Mouse (Mus musculus) forebrain, embryonic 12.5 days (tissue): ENCODE measurements at regions not wholly inside any gene's neighbourhood (a gene's known extent, or its start where the extent isn't known, plus 50 kb on each side); places are given as distances from the start of the nearest gene placed in this dataset.

ENCODE experiments used
- ATAC-seq: fragments of 200-750 bp; cut with Nextera tagmentation; 2 replicates; pipeline ENCODE4 v1.8.0; 2017; ENCODE audit warnings: moderate TSS enrichment; ENCODE audit not compliant: low FRiP score
- H3K27ac ChIP-seq: fragments of 300-500 bp; sonication (generic); 2 replicates; pipeline ENCODE4 v1.5.1; 2016; ENCODE audit warnings: mild to moderate bottlenecking
- H3K27me3 ChIP-seq: fragments of 300-500 bp; sonication (generic); 2 replicates; pipeline ENCODE4 v1.6.1; 2016; ENCODE audit warnings: mild to moderate bottlenecking
- H3K36me3 ChIP-seq: fragments of 300-500 bp; sonication (generic); replicated peaks from 2 replicates; pipeline ENCODE4 v1.6.1; 2016; ENCODE audit warnings: mild to moderate bottlenecking
- H3K4me1 ChIP-seq: fragments of 300-500 bp; sonication (generic); 2 replicates; pipeline ENCODE4 v1.6.1; 2016
- H3K4me2 ChIP-seq: fragments of 300-500 bp; sonication (generic); 2 replicates; pipeline ENCODE4 v1.6.1; 2016; ENCODE audit warnings: mild to moderate bottlenecking, moderate library complexity
- H3K4me3 ChIP-seq: fragments of 300-500 bp; sonication (generic); replicated peaks from 2 replicates; pipeline ENCODE4 v1.5.1; 2016; ENCODE audit warnings: mild to moderate bottlenecking
- H3K9ac ChIP-seq: fragments of 300-500 bp; sonication (generic); 2 replicates; pipeline ENCODE4 v1.6.1; 2016; ENCODE audit warnings: mild to moderate bottlenecking
- H3K9me3 ChIP-seq: fragments of 300-500 bp; sonication (generic); 2 replicates; pipeline ENCODE4 v1.6.1; 2016
- WGBS: fragments of 180-500 bp; shearing (Covaris S2); methylation state at CpG from one replicate; pipeline ENCODE4 v1.1.7; 2016; 5-methylcytosine and 5-hydroxymethylcytosine counted together

GRCm38 (mm10) chr14:100792094-100792493 lies 408.0 kb downstream of the Prr30 start:
- H3K9ac ChIP-seq = no peak overlapping the region
- 68% methylated on average over 4 of the region's 4 CpGs for WGBS
- H3K4me2 ChIP-seq = no peak overlapping the region
- H3K27ac ChIP-seq = no peak overlapping the region
- H3K4me3 ChIP-seq = no peak overlapping the region
- H3K9me3 ChIP-seq = no peaks in the 10 kb centered on the region
- no peak for ATAC-seq
- H3K36me3 ChIP-seq = no peaks in the 10 kb centered on the region
- H3K4me1 ChIP-seq = no peaks in the 10 kb centered on the region
- H3K27me3 ChIP-seq = no peaks in the 10 kb centered on the region

- Histone ChIP-seq H3K4me1 (no peaks in the 10 kb centered on the region), H3K4me3 (no peak overlapping the region), H3K27ac (no peak overlapping the region), H3K4me2 (no peak overlapping the region), H3K9ac (no peak overlapping the region), H3K36me3 (no peaks in the 10 kb centered on the region), H3K27me3 (no peaks in the 10 kb centered on the region), H3K9me3 (no peaks in the 10 kb centered on the region)
- WGBS = 72% methylated on average over 3 of the region's 3 CpGs
- no peak for ATAC-seq
Measured at GRCm38 (mm10) chr14:100781882-100782281, 418.2 kb downstream of the Prr30 start.

GRCm38 (mm10) chr14:100753951-100754350 lies 446.2 kb downstream of the Prr30 start:
- no peak overlapping the region for H3K27ac ChIP-seq
- ATAC-seq = no peak
- 20% methylated on average over 2 of the region's 2 CpGs for WGBS
- H3K4me3 ChIP-seq = no peak overlapping the region
- no peak overlapping the region for H3K4me2 ChIP-seq
- no peaks in the 10 kb centered on the region for H3K27me3 ChIP-seq
- H3K36me3 ChIP-seq = no peaks in the 10 kb centered on the region
- no peak overlapping the region for H3K9ac ChIP-seq
- no peaks in the 10 kb centered on the region for H3K9me3 ChIP-seq
- H3K4me1 ChIP-seq = peaks cover 16% of the 10 kb centered on the region

GRCm38 (mm10) chr14:100752746-100753145 lies 447.4 kb downstream of the Prr30 start:
- Histone ChIP-seq H3K9ac (no peak overlapping the region), H3K4me3 (no peak overlapping the region), H3K36me3 (no peaks in the 10 kb centered on the region), H3K27ac (no peak overlapping the region), H3K4me1 (peaks cover 16% of the 10 kb centered on the region), H3K27me3 (no peaks in the 10 kb centered on the region), H3K9me3 (no peaks in the 10 kb centered on the region), H3K4me2 (no peak overlapping the region)
- 80% methylated on average over 10 of the region's 10 CpGs for WGBS
- ATAC-seq = no peak

- WGBS = 10% methylated on average over 19 of the region's 19 CpGs
- peak overlapping the region; percentile 44; the same call in 1 of the 2 replicates for H3K9ac ChIP-seq
Measured at GRCm38 (mm10) chr14:100749737-100750541, 450.2 kb downstream of the Prr30 start.

GRCm38 (mm10) chr14:100735276-100735675 lies 450.8 kb upstream of the Klf12 start:
- H3K9me3 ChIP-seq = no peaks in the 10 kb centered on the region
- H3K9ac ChIP-seq = no peak overlapping the region
- H3K4me3 ChIP-seq = no peak overlapping the region
- no peak for ATAC-seq
- no peaks in the 10 kb centered on the region for H3K4me1 ChIP-seq
- H3K27ac ChIP-seq = no peak overlapping the region
- no peak overlapping the region for H3K4me2 ChIP-seq
- 52% methylated on average over 4 of the region's 4 CpGs for WGBS
- H3K36me3 ChIP-seq = no peaks in the 10 kb centered on the region
- H3K27me3 ChIP-seq = no peaks in the 10 kb centered on the region

More at GRCm38 (mm10) chr14:100749737-100750541, 450.2 kb downstream of the Prr30 start:
- Histone ChIP-seq H3K27me3 (no peaks in the 10 kb centered on the region), H3K4me2 (peak overlapping the region; percentile 57), H3K4me1 (peaks cover 16% of the 10 kb centered on the region), H3K4me3 (peak overlapping the region; percentile 36), H3K9me3 (no peaks in the 10 kb centered on the region), H3K36me3 (no peaks in the 10 kb centered on the region), H3K27ac (peak overlapping the region; percentile 82)
- ATAC-seq = peak; percentile 96

GRCm38 (mm10) chr14:100728433-100728832 lies 444.0 kb upstream of the Klf12 start:
- Histone ChIP-seq H3K27me3 (no peaks in the 10 kb centered on the region), H3K4me3 (no peak overlapping the region), H3K27ac (no peak overlapping the region), H3K4me1 (no peaks in the 10 kb centered on the region), H3K4me2 (no peak overlapping the region), H3K9ac (no peak overlapping the region), H3K9me3 (no peaks in the 10 kb centered on the region), H3K36me3 (no peaks in the 10 kb centered on the region)
- no peak for ATAC-seq
- 86% methylated on average over 4 of the region's 4 CpGs for WGBS

- H3K27ac ChIP-seq = no peak overlapping the region
- 71% methylated on average over 2 of the region's 2 CpGs for WGBS
- no peaks in the 10 kb centered on the region for H3K4me1 ChIP-seq
Measured at GRCm38 (mm10) chr14:100727701-100728100, 443.2 kb upstream of the Klf12 start.

GRCm38 (mm10) chr14:100724962-100725361 lies 440.5 kb upstream of the Klf12 start:
- Histone ChIP-seq H3K4me1 (peaks cover 2% of the 10 kb centered on the region; the same call in 1 of the 2 replicates), H3K9ac (no peak overlapping the region), H3K36me3 (no peaks in the 10 kb centered on the region), H3K4me3 (no peak overlapping the region), H3K27ac (no peak overlapping the region), H3K4me2 (no peak overlapping the region), H3K27me3 (no peaks in the 10 kb centered on the region), H3K9me3 (no peaks in the 10 kb centered on the region)
- WGBS = 92% methylated on average over 8 of the region's 8 CpGs
- ATAC-seq = no peak

More at GRCm38 (mm10) chr14:100727701-100728100, 443.2 kb upstream of the Klf12 start:
- H3K9me3 ChIP-seq = no peaks in the 10 kb centered on the region
- H3K9ac ChIP-seq = no peak overlapping the region
- H3K4me2 ChIP-seq = no peak overlapping the region
- no peaks in the 10 kb centered on the region for H3K27me3 ChIP-seq
- H3K36me3 ChIP-seq = no peaks in the 10 kb centered on the region
- H3K4me3 ChIP-seq = no peak overlapping the region
- no peak for ATAC-seq

- ATAC-seq = peak; percentile 73; the same call in 1 of the 2 replicates
- Histone ChIP-seq H3K27ac (no peak overlapping the region), H3K27me3 (no peaks in the 10 kb centered on the region), H3K4me2 (no peak overlapping the region), H3K4me1 (peaks cover 7% of the 10 kb centered on the region; the same call in 1 of the 2 replicates), H3K9me3 (no peaks in the 10 kb centered on the region), H3K4me3 (no peak overlapping the region), H3K9ac (no peak overlapping the region), H3K36me3 (no peaks in the 10 kb centered on the region)
- WGBS = 42% methylated on average over 1 of the region's 1 CpGs
Measured at GRCm38 (mm10) chr14:100720667-100721066, 436.2 kb upstream of the Klf12 start.

- no peak for ATAC-seq
Measured at GRCm38 (mm10) chr14:100714952-100715351, 430.5 kb upstream of the Klf12 start.

GRCm38 (mm10) chr14:100713999-100714471 lies 429.6 kb upstream of the Klf12 start:
- H3K27ac ChIP-seq = peak overlapping the region; percentile 85
- H3K27me3 ChIP-seq = no peaks in the 10 kb centered on the region
- H3K9me3 ChIP-seq = no peaks in the 10 kb centered on the region
- H3K4me1 ChIP-seq = peaks cover 18% of the 10 kb centered on the region
- no peak overlapping the region for H3K4me3 ChIP-seq
- no peaks in the 10 kb centered on the region for H3K36me3 ChIP-seq
- ATAC-seq = peak; percentile 42
- H3K4me2 ChIP-seq = no peak overlapping the region
- WGBS = 57% methylated on average over 4 of the region's 4 CpGs
- H3K9ac ChIP-seq = no peak overlapping the region

More at GRCm38 (mm10) chr14:100714952-100715351, 430.5 kb upstream of the Klf12 start:
- Histone ChIP-seq H3K36me3 (no peaks in the 10 kb centered on the region), H3K27me3 (no peaks in the 10 kb centered on the region), H3K4me1 (peaks cover 23% of the 10 kb centered on the region), H3K9ac (no peak overlapping the region), H3K27ac (peak overlapping the region; percentile 85; the same call in 1 of the 2 replicates), H3K4me3 (no peak overlapping the region), H3K4me2 (no peak overlapping the region), H3K9me3 (no peaks in the 10 kb centered on the region)
- 67% methylated on average over 2 of the region's 2 CpGs for WGBS

GRCm38 (mm10) chr14:100713592-100713991 lies 429.1 kb upstream of the Klf12 start:
- ATAC-seq = peak; percentile 88
- Histone ChIP-seq H3K36me3 (no peaks in the 10 kb centered on the region), H3K9me3 (no peaks in the 10 kb centered on the region), H3K27me3 (no peaks in the 10 kb centered on the region), H3K4me3 (no peak overlapping the region), H3K4me2 (no peak overlapping the region), H3K9ac (no peak overlapping the region), H3K27ac (peak overlapping the region; percentile 85), H3K4me1 (peaks cover 18% of the 10 kb centered on the region)
- whole genome bisulfite sequencing = 54% methylated on average over 6 of the region's 6 CpGs
